Mouse (Mus musculus): ENCODE measurements around the gene Wdr64. TPM values are rescaled to one million over a fixed set of nuclear protein-coding genes. Genes with fewer than 3 reads are reported as not detected.

Wdr64 gene
- polyA plus RNA-seq (2014; fragmentation: Illumina TruSeq; extraction: RNeasy Lipid Tissue Mini Kit (QIAGEN cat#74804); ENCODE audit: low read depth, low replicate concordance), result not detected

GRCm38 (mm10) chr1:175698293-175698692, at the start of gene Wdr64:
Wdr64 (plus strand) TSS chr1:175698593.

GRCm38 (mm10) chr1:175692246-175692996, 6.0 kb upstream of the Wdr64 start, which contains the start of the genes Opn3 and Chml:
Opn3 (minus strand) TSS chr1:175692776.
Chml (minus strand) TSS chr1:175692901.

Other genes starting within 250 kb of the Wdr64 start
- 2.8 TPM for gene Rgs7, start 206.1 kb upstream of the Wdr64 start, polyA plus RNA-seq (2014; fragmentation: Illumina TruSeq; extraction: RNeasy Lipid Tissue Mini Kit (QIAGEN cat#74804); ENCODE audit: low read depth, low replicate concordance)
- gene Kmo, start 78.2 kb upstream of the Wdr64 start, polyA plus RNA-seq (2014; fragmentation: Illumina TruSeq; extraction: RNeasy Lipid Tissue Mini Kit (QIAGEN cat#74804); ENCODE audit: low read depth, low replicate concordance), result 4.1 TPM
- 241 TPM for gene Fh1, start 73.0 kb upstream of the Wdr64 start, polyA plus RNA-seq (2014; fragmentation: Illumina TruSeq; extraction: RNeasy Lipid Tissue Mini Kit (QIAGEN cat#74804); ENCODE audit: low read depth, low replicate concordance)
- gene Opn3, start 5.8 kb upstream of the Wdr64 start, polyA plus RNA-seq (2014; fragmentation: Illumina TruSeq; extraction: RNeasy Lipid Tissue Mini Kit (QIAGEN cat#74804); ENCODE audit: low read depth, low replicate concordance), result 2.5 TPM
- 36.0 TPM for gene Chml, start 5.7 kb upstream of the Wdr64 start, polyA plus RNA-seq (2014; fragmentation: Illumina TruSeq; extraction: RNeasy Lipid Tissue Mini Kit (QIAGEN cat#74804); ENCODE audit: low read depth, low replicate concordance)
- 4.6 TPM for gene Exo1, start 182.0 kb downstream of the Wdr64 start, polyA plus RNA-seq (2014; fragmentation: Illumina TruSeq; extraction: RNeasy Lipid Tissue Mini Kit (QIAGEN cat#74804); ENCODE audit: low read depth, low replicate concordance)
- not detected for gene Gm38100, start 221.7 kb downstream of the Wdr64 start, polyA plus RNA-seq (2014; fragmentation: Illumina TruSeq; extraction: RNeasy Lipid Tissue Mini Kit (QIAGEN cat#74804); ENCODE audit: low read depth, low replicate concordance)